Mouse (Mus musculus): ENCODE data around the gene Sptbn1. TPM values are rescaled to one million over a fixed set of nuclear protein-coding genes. Genes with fewer than 3 reads are reported as not detected.

Sptbn1 gene
- total and polyA plus RNA-seq, 3 experiments, result 7.7 to 95.8 (median 84.1) TPM

DNA sequence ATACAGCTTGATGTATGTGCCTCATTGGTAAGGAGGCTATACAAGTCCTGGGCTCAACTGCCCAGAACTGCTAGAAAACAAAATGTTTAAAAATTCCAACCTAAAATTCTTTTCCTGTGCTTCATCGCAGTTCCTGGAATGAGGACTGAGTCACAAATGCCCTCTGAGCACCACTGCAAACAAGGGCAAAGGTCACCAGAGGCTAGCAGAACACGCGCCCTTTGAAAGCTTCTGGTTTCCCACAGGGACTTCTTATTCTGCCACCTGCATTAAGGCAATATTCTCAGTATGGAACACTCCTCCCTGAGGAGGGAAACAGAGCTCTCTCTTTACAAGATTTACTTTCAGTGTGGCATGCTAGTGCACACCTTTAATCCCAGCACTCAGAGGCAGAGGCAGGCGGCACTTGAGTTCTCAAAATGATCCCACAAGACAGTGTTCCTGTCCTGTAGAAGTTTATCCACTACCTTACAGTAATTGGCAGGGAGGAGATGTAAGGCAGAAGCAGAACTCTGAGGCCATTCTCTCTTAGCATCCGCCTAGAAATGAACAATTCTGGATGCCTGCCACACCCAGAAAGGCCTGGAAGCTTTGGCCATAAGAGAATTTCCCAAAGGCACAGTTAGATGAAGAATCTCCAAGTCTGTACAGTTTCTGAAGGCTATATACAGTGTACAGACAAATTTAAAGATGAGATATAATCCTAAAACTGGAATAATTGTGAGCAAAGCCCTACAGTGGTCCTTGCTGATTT lies 56.1 kb downstream of the Sptbn1 start:
- Histone ChIP-seq H3K36me3 (replicated peaks) (no peaks in the 10 kb centered on the region), H3K4me1 (ENCODE audit: insufficient read depth, low read depth, low read length) (no peaks in the 10 kb centered on the region; the same call in 1 of the 2 replicates), H3K4me3 (ENCODE audit: low read depth, low read length) (no peak overlapping the region), H3K27me3 (ENCODE audit: insufficient read depth, low read length) (peaks cover 26% of the 10 kb centered on the region), H3K9me3 (replicated peaks) (no peaks in the 10 kb centered on the region)
- DNase-seq (ENCODE audit: low spot score) (no peak), ATAC-seq (ENCODE audit: extremely low read depth, insufficient number of reproducible peaks, low FRiP score, poor library complexity, severe bottlenecking) (no peak)
- TF ChIP-seq CTCF (IDR thresholded peaks at IDR 0.05; ENCODE audit: low read depth, low read length) (no peak), GATA2 (IDR thresholded peaks at IDR 0.05; ENCODE audit: borderline replicate concordance, low read depth, low read length) (no peak), TAL1 (conservative IDR thresholded peaks at IDR 0.05; ENCODE audit: low read depth, low read length) (no peak), POLR2AphosphoS5 (IDR thresholded peaks at IDR 0.05; ENCODE audit: insufficient replicate concordance, low read depth, low read length) (no peak), GATA1 (IDR thresholded peaks at IDR 0.05; ENCODE audit: borderline replicate concordance, low read length) (no peak)

GRCm38 (mm10) chr11:30211141-30211540 lies 56.8 kb downstream of the Sptbn1 start:
- peaks cover 31% of the 10 kb centered on the region for H3K27me3 ChIP-seq (ENCODE audit: insufficient read depth, low read length)
- TF ChIP-seq TAL1 (conservative IDR thresholded peaks at IDR 0.05; ENCODE audit: low read depth, low read length) (no peak), GATA1 (IDR thresholded peaks at IDR 0.05; ENCODE audit: borderline replicate concordance, low read length) (no peak), CTCF (IDR thresholded peaks at IDR 0.05; ENCODE audit: low read depth, low read length) (no peak), GATA2 (IDR thresholded peaks at IDR 0.05; ENCODE audit: borderline replicate concordance, low read depth, low read length) (no peak), POLR2AphosphoS5 (IDR thresholded peaks at IDR 0.05; ENCODE audit: insufficient replicate concordance, low read depth, low read length) (no peak)
- no peak for ATAC-seq (ENCODE audit: extremely low read depth, insufficient number of reproducible peaks, low FRiP score, poor library complexity, severe bottlenecking)
- no peak for DNase-seq (ENCODE audit: low spot score)
- no peaks in the 10 kb centered on the region for H3K9me3 ChIP-seq (replicated peaks)
- H3K36me3 ChIP-seq (replicated peaks), result no peaks in the 10 kb centered on the region
- no peak overlapping the region for H3K4me3 ChIP-seq (ENCODE audit: low read depth, low read length)
- H3K4me1 ChIP-seq (ENCODE audit: insufficient read depth, low read depth, low read length), result no peaks in the 10 kb centered on the region

- H3K27me3 ChIP-seq (ENCODE audit: insufficient read depth, low read length), result peaks cover 39% of the 10 kb centered on the region
- no peak overlapping the region for H3K4me3 ChIP-seq (ENCODE audit: low read depth, low read length)
- ATAC-seq (ENCODE audit: extremely low read depth, insufficient number of reproducible peaks, low FRiP score, poor library complexity, severe bottlenecking) (no peak), DNase-seq (ENCODE audit: low spot score) (no peak)
- no peak for TF ChIP-seq TAL1 (conservative IDR thresholded peaks at IDR 0.05; ENCODE audit: low read depth, low read length)
- TF ChIP-seq POLR2AphosphoS5 (IDR thresholded peaks at IDR 0.05; ENCODE audit: insufficient replicate concordance, low read depth, low read length), result no peak
- TF ChIP-seq GATA1 (IDR thresholded peaks at IDR 0.05; ENCODE audit: borderline replicate concordance, low read length), result no peak
- TF ChIP-seq GATA2 (IDR thresholded peaks at IDR 0.05; ENCODE audit: borderline replicate concordance, low read depth, low read length), result no peak
- TF ChIP-seq CTCF (IDR thresholded peaks at IDR 0.05; ENCODE audit: low read depth, low read length), result no peak
- no peaks in the 10 kb centered on the region for H3K9me3 ChIP-seq (replicated peaks)
- H3K36me3 ChIP-seq (replicated peaks), result no peaks in the 10 kb centered on the region
- H3K4me1 ChIP-seq (ENCODE audit: insufficient read depth, low read depth, low read length), result no peaks in the 10 kb centered on the region; the same call in 1 of the 2 replicates
These were observed 57.7 kb downstream of the Sptbn1 start for GRCm38 (mm10) chr11:30210100-30210811.

- Histone ChIP-seq H3K27me3 (ENCODE audit: insufficient read depth, low read length) (peaks cover 42% of the 10 kb centered on the region), H3K4me1 (ENCODE audit: insufficient read depth, low read depth, low read length) (no peaks in the 10 kb centered on the region; the same call in 1 of the 2 replicates), H3K9me3 (replicated peaks) (no peaks in the 10 kb centered on the region), H3K4me3 (ENCODE audit: low read depth, low read length) (no peak overlapping the region), H3K36me3 (replicated peaks) (no peaks in the 10 kb centered on the region)
- DNase-seq (ENCODE audit: low spot score) (no peak), ATAC-seq (ENCODE audit: extremely low read depth, insufficient number of reproducible peaks, low FRiP score, poor library complexity, severe bottlenecking) (no peak)
- no peak for TF ChIP-seq CTCF (IDR thresholded peaks at IDR 0.05; ENCODE audit: low read depth, low read length)
- no peak for TF ChIP-seq TAL1 (conservative IDR thresholded peaks at IDR 0.05; ENCODE audit: low read depth, low read length)
- TF ChIP-seq POLR2AphosphoS5 (IDR thresholded peaks at IDR 0.05; ENCODE audit: insufficient replicate concordance, low read depth, low read length), result no peak
These were observed 58.5 kb downstream of the Sptbn1 start for GRCm38 (mm10) chr11:30209495-30209894.

DNA sequence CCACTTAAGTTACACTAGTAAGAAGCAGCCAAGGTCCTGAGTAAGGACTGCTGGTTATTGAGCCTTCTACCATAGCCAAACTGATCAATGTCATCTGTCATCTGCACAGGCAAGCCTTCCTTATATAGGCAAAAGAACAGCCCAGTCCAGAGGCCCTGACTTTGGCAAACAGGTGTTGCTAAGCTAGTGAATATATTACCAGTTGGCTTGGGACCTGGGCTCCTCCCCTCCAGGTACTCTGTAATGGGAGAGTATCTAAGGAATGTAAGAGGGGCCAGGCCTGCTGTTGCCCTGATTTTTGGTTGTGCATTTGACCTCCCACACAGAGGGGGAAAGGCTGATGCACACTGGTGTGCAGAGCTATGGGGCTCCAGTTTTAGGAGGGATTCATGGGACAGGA lies 63.6 kb downstream of the Sptbn1 start:
- Histone ChIP-seq H3K4me3 (ENCODE audit: low read depth, low read length) (no peak overlapping the region), H3K36me3 (replicated peaks) (no peaks in the 10 kb centered on the region), H3K27me3 (ENCODE audit: insufficient read depth, low read length) (peaks cover 57% of the 10 kb centered on the region), H3K4me1 (ENCODE audit: insufficient read depth, low read depth, low read length) (no peaks in the 10 kb centered on the region; the same call in 1 of the 2 replicates), H3K9me3 (replicated peaks) (peaks cover 4% of the 10 kb centered on the region; the same call in 1 of the 2 replicates)
- ATAC-seq (ENCODE audit: extremely low read depth, insufficient number of reproducible peaks, low FRiP score, poor library complexity, severe bottlenecking) (no peak), DNase-seq (ENCODE audit: low spot score) (no peak)
- TF ChIP-seq CTCF (IDR thresholded peaks at IDR 0.05; ENCODE audit: low read depth, low read length), result no peak
- TF ChIP-seq GATA1 (IDR thresholded peaks at IDR 0.05; ENCODE audit: borderline replicate concordance, low read length), result no peak
- no peak for TF ChIP-seq TAL1 (conservative IDR thresholded peaks at IDR 0.05; ENCODE audit: low read depth, low read length)
- no peak for TF ChIP-seq GATA2 (IDR thresholded peaks at IDR 0.05; ENCODE audit: borderline replicate concordance, low read depth, low read length)
- TF ChIP-seq POLR2AphosphoS5 (IDR thresholded peaks at IDR 0.05; ENCODE audit: insufficient replicate concordance, low read depth, low read length), result no peak

- Histone ChIP-seq H3K4me1 (ENCODE audit: insufficient read depth, low read depth, low read length) (peaks cover 30% of the 10 kb centered on the region), H3K36me3 (replicated peaks) (no peaks in the 10 kb centered on the region), H3K4me3 (ENCODE audit: low read depth, low read length) (no peak overlapping the region), H3K27me3 (ENCODE audit: insufficient read depth, low read length) (peaks cover 35% of the 10 kb centered on the region), H3K9me3 (replicated peaks) (peaks cover 4% of the 10 kb centered on the region; the same call in 1 of the 2 replicates)
- ATAC-seq (ENCODE audit: extremely low read depth, insufficient number of reproducible peaks, low FRiP score, poor library complexity, severe bottlenecking) (no peak), DNase-seq (ENCODE audit: low spot score) (no peak)
- no peak for TF ChIP-seq GATA1 (IDR thresholded peaks at IDR 0.05; ENCODE audit: borderline replicate concordance, low read length)
- TF ChIP-seq TAL1 (conservative IDR thresholded peaks at IDR 0.05; ENCODE audit: low read depth, low read length), result no peak
- no peak for TF ChIP-seq GATA2 (IDR thresholded peaks at IDR 0.05; ENCODE audit: borderline replicate concordance, low read depth, low read length)
- no peak for TF ChIP-seq POLR2AphosphoS5 (IDR thresholded peaks at IDR 0.05; ENCODE audit: insufficient replicate concordance, low read depth, low read length)
- TF ChIP-seq CTCF (IDR thresholded peaks at IDR 0.05; ENCODE audit: low read depth, low read length), result no peak
These were observed 67.6 kb downstream of the Sptbn1 start for GRCm38 (mm10) chr11:30200391-30200790.

Data from G1E (cell line).